Mouse (Mus musculus) heart, adult 2 months (tissue): ENCODE data around the gene Il21r.

Source experiments
- CTCF ChIP-seq: fragments of 200-600 bp; IDR thresholded peaks from 2 replicates; pipeline ENCODE4 v1.8.1; 2022; ENCODE audit warnings: antibody characterized with exemption, mild to moderate bottlenecking, moderate library complexity
- EP300 ChIP-seq: fragments of 200-500 bp; IDR thresholded peaks from 2 replicates; pipeline ENCODE4 v1.6.1; 2011; ENCODE audit warnings: low read depth, low read length, control low read depth; ENCODE audit not compliant: insufficient read depth
- POLR2A ChIP-seq: fragments of 200-500 bp; IDR thresholded peaks from 2 replicates; pipeline ENCODE4 v1.6.1; 2011; ENCODE audit warnings: mild to moderate bottlenecking, low read depth, low read length, control low read depth; ENCODE audit not compliant: insufficient read depth

DNA sequence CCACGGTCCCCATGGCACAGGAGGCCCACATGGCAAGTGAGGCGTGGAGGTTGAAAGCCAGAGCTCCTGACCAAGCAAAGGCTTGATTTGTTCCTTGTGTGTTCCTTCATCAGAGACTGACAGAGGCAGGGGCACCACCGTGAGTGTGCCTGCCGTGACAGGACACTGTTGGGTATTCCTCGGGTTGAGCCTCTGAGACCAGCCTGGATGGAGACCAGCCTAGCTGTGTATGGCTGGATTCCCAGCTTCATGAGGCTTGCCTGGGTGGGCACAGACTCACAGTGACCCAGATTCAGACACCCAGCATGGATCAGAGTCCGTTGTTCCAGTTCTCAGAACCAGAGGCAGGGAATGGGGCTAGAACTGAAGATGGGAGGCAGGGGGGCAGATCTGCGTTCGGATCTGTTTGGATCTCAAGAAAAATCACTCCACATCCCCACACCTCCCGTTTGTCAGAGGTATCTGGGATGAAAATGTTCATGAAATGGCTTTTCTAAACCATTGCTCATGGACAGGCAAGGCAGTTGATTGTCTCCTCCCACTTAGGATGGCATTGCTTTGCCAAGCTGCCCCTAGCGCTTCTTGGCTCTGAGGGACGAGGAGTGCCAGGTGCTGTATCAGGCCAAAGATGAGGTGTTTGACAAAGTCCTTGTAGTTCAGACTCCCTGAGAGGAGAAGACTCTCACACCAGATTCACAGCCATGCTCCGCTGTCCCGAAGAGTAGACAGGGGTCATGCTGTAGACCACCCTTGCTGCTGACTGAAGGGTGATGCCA is 49.4 kb upstream of the Il21r start:
- no peak for TF ChIP-seq EP300
- TF ChIP-seq POLR2A: no peak
- TF ChIP-seq CTCF: no peak
